Mouse (Mus musculus) retina, embryonic 14.5 days (tissue): ENCODE results near the gene Nfix.

Source experiments
- DNase-seq: peaks from one replicate; pipeline ENCODE4 v3.0.0-alpha.2; 2015; ENCODE audit warnings: low spot score

Nfix gene

GRCm38 (mm10) chr8:84799999-84800831 is at the start of gene Nfix:
Gene Nfix (minus strand): TSS chr8:84800344.
- DNase-seq = no peak

DNA sequence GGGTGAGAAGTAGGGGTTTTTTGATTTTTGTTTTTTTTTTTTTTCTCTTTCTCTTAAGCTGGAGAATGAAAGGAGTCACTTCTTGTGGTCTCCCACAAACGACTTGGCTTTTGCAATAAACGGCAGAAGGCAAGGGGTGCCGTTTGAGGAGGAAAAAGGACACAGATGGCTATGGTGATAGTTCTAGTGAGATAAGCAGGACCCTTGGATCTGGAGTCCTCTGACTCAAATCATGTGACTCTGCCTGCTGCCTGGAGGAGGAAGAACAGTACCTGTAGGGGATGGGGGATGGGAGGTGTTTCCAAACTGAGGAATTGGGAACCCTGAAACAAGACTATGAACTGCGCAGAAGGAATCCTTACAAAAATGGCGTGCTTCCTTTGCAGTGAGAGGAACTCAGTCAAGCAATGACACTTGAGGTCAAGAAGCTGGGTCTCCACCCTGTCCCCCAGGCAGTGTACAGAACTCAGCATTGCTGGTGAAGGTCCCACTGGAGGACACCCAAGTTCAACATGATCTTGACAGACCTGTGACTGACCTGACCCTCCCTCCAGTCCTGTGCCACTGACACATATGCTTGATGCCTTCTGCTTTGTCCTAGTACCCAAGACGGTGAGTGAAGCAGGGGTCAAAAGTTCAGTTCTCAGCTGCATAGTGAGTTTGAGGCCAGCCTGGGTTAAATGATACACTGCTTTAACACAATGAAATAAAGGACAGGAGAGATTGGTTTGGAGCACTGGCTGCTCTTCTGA is 47.7 kb upstream of the Nfix start:
- DNase-seq = no peak

GRCm38 (mm10) chr8:84846722-84847572 is 46.8 kb upstream of the Nfix start, which contains the start of gene Calr:
Gene Calr (minus strand): TSS chr8:84846934.
- peak; percentile 100 for DNase-seq

GRCm38 (mm10) chr8:84846094-84846721 is 46.1 kb upstream of the Nfix start:
- DNase-seq = no peak

GRCm38 (mm10) chr8:84845355-84846093 is 45.4 kb upstream of the Nfix start:
- DNase-seq = peak; percentile 69

- DNase-seq = no peak
Observed at GRCm38 (mm10) chr8:84844397-84845070, 44.4 kb upstream of the Nfix start.

- no peak for DNase-seq
Observed at GRCm38 (mm10) chr8:84841514-84841913, 41.4 kb upstream of the Nfix start.

- DNase-seq = peak; percentile 96
Observed at GRCm38 (mm10) chr8:84840248-84840999, 40.3 kb upstream of the Nfix start, which contains the start of gene Rad23a. Gene Rad23a (minus strand): TSS chr8:84840665.

GRCm38 (mm10) chr8:84839875-84840247 is 39.7 kb upstream of the Nfix start:
- DNase-seq = no peak

DNA sequence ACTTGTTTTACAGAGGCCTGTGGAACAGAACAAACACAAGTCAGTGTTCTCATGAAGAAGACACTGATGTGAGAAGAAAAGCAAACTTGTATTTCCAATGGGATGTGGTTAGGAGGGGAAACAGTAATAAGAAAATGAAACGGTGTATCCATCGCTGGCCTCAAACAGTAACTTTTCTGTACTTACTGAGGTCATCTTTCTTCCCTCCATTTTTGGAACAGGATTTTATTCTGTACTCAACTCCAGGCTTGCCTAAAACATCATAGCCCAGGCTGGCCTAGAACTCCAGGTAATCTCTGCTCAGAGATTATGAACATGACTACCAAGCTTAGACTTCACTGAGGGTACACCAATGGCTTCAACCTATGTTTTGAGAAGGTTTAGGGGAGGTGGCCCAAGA is 39.3 kb upstream of the Nfix start:
- no peak for DNase-seq

- DNase-seq = no peak
Observed at GRCm38 (mm10) chr8:84838513-84838912, 38.4 kb upstream of the Nfix start.

- DNase-seq = no peak
Observed at GRCm38 (mm10) chr8:84837912-84838470, 37.8 kb upstream of the Nfix start.

GRCm38 (mm10) chr8:84837149-84837911 is 37.2 kb upstream of the Nfix start:
- DNase-seq = no peak

DNA sequence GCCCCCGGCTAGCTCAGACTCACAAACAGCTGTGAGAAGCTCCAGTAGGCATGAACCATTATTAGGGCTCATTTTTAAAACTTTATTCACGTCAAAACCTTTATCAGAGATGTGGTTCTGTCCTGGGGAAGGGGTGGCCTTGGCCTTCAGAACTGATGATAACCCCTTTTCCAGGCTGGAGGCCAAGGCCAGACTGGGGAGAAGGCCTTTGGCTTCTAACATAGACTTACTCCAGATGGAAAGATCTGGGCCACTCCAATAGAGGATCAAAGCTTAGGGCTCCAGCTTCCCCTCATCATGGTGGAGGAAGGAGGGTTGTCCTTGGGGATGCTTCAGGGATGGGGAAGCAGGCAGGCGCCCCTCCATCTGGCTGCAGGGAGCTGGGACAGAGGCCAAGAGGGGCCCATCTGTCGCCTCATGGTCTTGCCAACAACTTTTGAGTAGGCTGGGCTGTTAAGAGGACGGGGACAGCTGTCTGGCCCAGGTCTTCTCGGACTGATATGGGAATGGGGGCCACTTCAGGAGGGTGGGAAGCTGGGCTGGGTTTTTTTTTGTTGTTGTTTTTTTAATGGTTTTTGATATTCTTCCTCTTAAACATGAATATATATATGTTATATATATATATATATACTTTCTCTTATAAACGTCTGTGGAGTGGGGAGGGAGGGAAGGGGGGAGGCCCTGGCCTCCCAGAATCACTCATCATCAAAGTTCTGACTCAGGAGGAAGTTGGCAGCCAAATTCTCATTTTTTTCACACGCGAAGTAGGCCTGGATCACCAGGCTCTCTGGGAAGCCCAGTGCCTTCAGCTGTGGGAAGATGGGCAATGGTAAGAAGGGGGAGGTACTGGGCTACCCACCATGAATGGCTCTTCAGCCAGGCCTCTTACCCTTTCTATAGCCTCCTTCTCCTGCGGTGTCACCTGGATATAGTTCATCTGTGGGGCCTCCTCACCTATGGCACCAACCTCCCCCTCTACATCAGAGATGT is 35.0 kb upstream of the Nfix start:
- DNase-seq = no peak

- no peak for DNase-seq
Observed at GRCm38 (mm10) chr8:84834002-84834865, 34.1 kb upstream of the Nfix start.
